Mouse (Mus musculus) olfactory bulb, adult 2 months (tissue): ENCODE measurements around the gene Pagr1b.

Experiments
- CTCF ChIP-seq: fragments of 200-500 bp; IDR thresholded peaks from 2 replicates; pipeline ENCODE4 v1.5.1; 2012; ENCODE audit warnings: low read depth, mild to moderate bottlenecking, low read length, moderate library complexity; ENCODE audit not compliant: insufficient read depth
- POLR2A ChIP-seq: fragments of 200-500 bp; IDR thresholded peaks from 2 replicates; pipeline ENCODE4 v1.6.1; 2012; ENCODE audit warnings: mild to moderate bottlenecking, low read depth, low read length, moderate library complexity; ENCODE audit not compliant: insufficient read depth

GRCm38 (mm10) chr7:126996449-126996848 is 19.8 kb downstream of the Pagr1b start:
- no peak for TF ChIP-seq POLR2A
- no peak for TF ChIP-seq CTCF
